Mouse (Mus musculus) liver, postnatal 0 days (tissue): ENCODE measurements around the gene Socs7. TPM values are rescaled to one million over a fixed set of nuclear protein-coding genes. Genes with fewer than 3 reads are reported as not detected.

Experiments
- ATAC-seq: fragments of 200-750 bp; cut with Nextera tagmentation; 2 replicates; pipeline ENCODE4 v1.8.0; 2017; ENCODE audit warnings: mild to moderate bottlenecking, moderate library complexity
- DNase-seq: peaks from one replicate; pipeline ENCODE4 v3.0.0-alpha.2; 2016
- H3K27ac ChIP-seq: fragments of 300-500 bp; sonication (generic); 2 replicates; pipeline ENCODE4 v1.5.1; 2014; ENCODE audit warnings: antibody characterized with exemption, moderate library complexity, mild to moderate bottlenecking, low read depth
- H3K27me3 ChIP-seq: fragments of 300-500 bp; sonication (generic); 2 replicates; pipeline ENCODE4 v1.6.1; 2014; ENCODE audit warnings: low read length, control low read depth, mixed read lengths; ENCODE audit not compliant: insufficient read depth
- H3K36me3 ChIP-seq: fragments of 300-500 bp; sonication (generic); replicated peaks from 2 replicates; pipeline ENCODE4 v1.6.1; 2014; ENCODE audit warnings: mild to moderate bottlenecking, control low read depth, low read length, moderate library complexity, mixed read lengths; ENCODE audit not compliant: insufficient read depth
- H3K4me1 ChIP-seq: fragments of 300-500 bp; sonication (generic); 2 replicates; pipeline ENCODE4 v1.6.1; 2014; ENCODE audit warnings: antibody characterized with exemption, mild to moderate bottlenecking, control low read depth; ENCODE audit not compliant: insufficient read depth
- H3K4me2 ChIP-seq: fragments of 300-500 bp; sonication (generic); 2 replicates; pipeline ENCODE4 v1.6.1; 2014; ENCODE audit warnings: low read depth, mild to moderate bottlenecking, low read length, moderate library complexity, mixed read lengths
- H3K4me3 ChIP-seq: fragments of 300-500 bp; sonication (generic); 2 replicates; pipeline ENCODE4 v1.5.1; 2014; ENCODE audit warnings: low read depth, low read length
- H3K9ac ChIP-seq: fragments of 300-500 bp; sonication (generic); replicated peaks from 2 replicates; pipeline ENCODE4 v1.6.1; 2014; ENCODE audit warnings: mild to moderate bottlenecking, moderate library complexity
- H3K9me3 ChIP-seq: fragments of 300-500 bp; sonication (generic); 2 replicates; pipeline ENCODE4 v1.6.1; 2016; ENCODE audit warnings: mild to moderate bottlenecking, control low read depth, low read length, mixed read lengths
- CTCF ChIP-seq: sonication (generic); IDR thresholded peaks from 2 replicates; pipeline ENCODE4 v1.5.1; 2016; ENCODE audit warnings: antibody characterized with exemption, low read depth
- EP300 ChIP-seq: IDR thresholded peaks from 2 replicates; pipeline ENCODE4 v1.6.1; 2016; ENCODE audit warnings: antibody characterized with exemption, low read depth, mild to moderate bottlenecking
- WGBS: fragments of 180-500 bp; shearing (Covaris S2); extraction: QIAGEN DNeasy Blood & Tissue Kit; methylation state at CpG from one replicate; pipeline ENCODE4 v1.1.7; 2014; ENCODE audit not compliant: insufficient replicate concordance; 5-methylcytosine and 5-hydroxymethylcytosine counted together
- polyA plus RNA-seq: library from polyadenylated mRNA; unstranded; fragments of >200 nt; fragmentation: Nextera tagmentation; extraction: Ambion mirVana; gene quantifications from 2 replicates; pipeline ENCODE4 v1.2.1, GENCODE M21; 2015

Gene Socs7
- polyA plus RNA-seq, 1 experiment from 2014 or later = 0.92 TPM

GRCm38 (mm10) chr11:97434704-97435454, 72.5 kb downstream of the Socs7 start:
- Histone ChIP-seq H3K4me3 (peak overlapping the region; percentile 53), H3K4me1 (peaks cover 66% of the 10 kb centered on the region), H3K27me3 (no peaks in the 10 kb centered on the region), H3K9ac (peak overlapping the region; percentile 64), H3K4me2 (peak overlapping the region; percentile 73), H3K27ac (peak overlapping the region; percentile 100), H3K36me3 (no peaks in the 10 kb centered on the region; the same call in 1 of the 2 replicates), H3K9me3 (no peaks in the 10 kb centered on the region)
- WGBS = 0% methylated on average over 15 of the region's 15 CpGs
- ATAC-seq = peak; percentile 81
- peak; percentile 96 for DNase-seq
- peak; percentile 70 for TF ChIP-seq CTCF
- TF ChIP-seq EP300 = peak; percentile 49; the same call in 1 of the 2 replicates

GRCm38 (mm10) chr11:97435808-97436491, 73.6 kb downstream of the Socs7 start:
- Histone ChIP-seq H3K4me2 (peak overlapping the region; percentile 73), H3K9ac (peak overlapping the region; percentile 64), H3K36me3 (no peaks in the 10 kb centered on the region; the same call in 1 of the 2 replicates), H3K27me3 (no peaks in the 10 kb centered on the region), H3K27ac (peak overlapping the region; percentile 100), H3K9me3 (no peaks in the 10 kb centered on the region), H3K4me3 (peak overlapping the region; percentile 53), H3K4me1 (peaks cover 64% of the 10 kb centered on the region)
- TF ChIP-seq EP300 = no peak
- ATAC-seq (peak; percentile 73), DNase-seq (peak; percentile 77)
- WGBS = 14% methylated on average over 13 of the region's 13 CpGs

- DNase-seq (peak; percentile 63), ATAC-seq (no peak)
- TF ChIP-seq EP300 (no peak), CTCF (no peak)
- peaks cover 72% of the 10 kb centered on the region for H3K4me1 ChIP-seq
- no peak overlapping the region for H3K4me2 ChIP-seq
- H3K36me3 ChIP-seq = peaks cover 3% of the 10 kb centered on the region; the same call in 1 of the 2 replicates
- peak overlapping the region; percentile 85 for H3K27ac ChIP-seq
- WGBS = 41% methylated on average over 5 of the region's 5 CpGs
- no peak overlapping the region for H3K9ac ChIP-seq
- H3K27me3 ChIP-seq = no peaks in the 10 kb centered on the region
- no peak overlapping the region for H3K4me3 ChIP-seq
- no peaks in the 10 kb centered on the region for H3K9me3 ChIP-seq
Measured at GRCm38 (mm10) chr11:97437745-97438144, 75.4 kb downstream of the Socs7 start.

- WGBS = 36% methylated on average over 9 of the region's 9 CpGs
- H3K27me3 ChIP-seq = no peaks in the 10 kb centered on the region
- H3K36me3 ChIP-seq = peaks cover 5% of the 10 kb centered on the region
- no peak overlapping the region for H3K9ac ChIP-seq
- no peak overlapping the region for H3K4me3 ChIP-seq
- H3K27ac ChIP-seq = peak overlapping the region; percentile 85
- peaks cover 71% of the 10 kb centered on the region for H3K4me1 ChIP-seq
- ATAC-seq (no peak), DNase-seq (peak; percentile 39)
- H3K9me3 ChIP-seq = no peaks in the 10 kb centered on the region
- TF ChIP-seq CTCF (no peak), EP300 (no peak)
- H3K4me2 ChIP-seq = peak overlapping the region; percentile 68
Measured at GRCm38 (mm10) chr11:97438868-97439267, 76.5 kb downstream of the Socs7 start.

- Histone ChIP-seq H3K4me3 (peak overlapping the region; percentile 59), H3K4me2 (peak overlapping the region; percentile 68), H3K9ac (peak overlapping the region; percentile 71), H3K4me1 (peaks cover 74% of the 10 kb centered on the region), H3K27ac (peak overlapping the region; percentile 85), H3K9me3 (no peaks in the 10 kb centered on the region), H3K36me3 (peaks cover 16% of the 10 kb centered on the region), H3K27me3 (no peaks in the 10 kb centered on the region)
- DNase-seq (peak; percentile 88), ATAC-seq (peak; percentile 50)
- WGBS = 1% methylated on average over 31 of the region's 37 CpGs
- TF ChIP-seq CTCF = no peak
- no peak for TF ChIP-seq EP300
Measured at GRCm38 (mm10) chr11:97439935-97440334, 77.6 kb downstream of the Socs7 start.

- ATAC-seq = peak; percentile 35
- 3% methylated on average over 27 of the region's 34 CpGs for WGBS
- Histone ChIP-seq H3K9ac (peak overlapping the region; percentile 71), H3K9me3 (no peaks in the 10 kb centered on the region), H3K4me3 (peak overlapping the region; percentile 59), H3K27me3 (no peaks in the 10 kb centered on the region), H3K36me3 (peaks cover 21% of the 10 kb centered on the region), H3K27ac (peak overlapping the region; percentile 85), H3K4me2 (peak overlapping the region; percentile 68), H3K4me1 (peaks cover 76% of the 10 kb centered on the region)
- TF ChIP-seq CTCF = no peak
- TF ChIP-seq EP300 = no peak
- DNase-seq = peak; percentile 55
Measured at GRCm38 (mm10) chr11:97440441-97440881, 78.1 kb downstream of the Socs7 start.
